ENCODE assay signal across 8 mouse cellular contexts in the genomic region with DNA sequence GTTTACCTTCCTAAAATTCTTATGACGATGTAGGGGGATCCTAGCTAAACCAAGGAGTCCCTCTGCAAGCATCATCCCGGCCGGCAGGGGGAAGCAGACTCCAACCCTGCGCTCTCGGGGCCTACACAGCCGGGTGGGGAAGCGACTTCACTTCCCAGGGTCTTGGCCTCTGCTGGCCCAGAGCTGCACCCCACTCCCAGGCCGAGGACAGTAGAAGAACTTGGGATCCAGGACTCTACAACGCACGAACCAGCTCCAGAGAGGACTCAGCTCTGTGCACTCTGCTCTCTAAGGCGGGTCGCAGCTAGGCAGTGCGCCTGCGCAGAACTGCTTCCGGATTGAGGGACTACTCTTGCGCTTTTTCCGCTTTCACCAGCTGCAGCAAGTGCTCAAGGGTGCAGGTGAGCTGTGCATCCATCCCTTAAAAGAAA. TPM values are rescaled to one million over a fixed set of nuclear protein-coding genes. Genes with fewer than 3 reads are reported as not detected.
DNase-seq lines count a peak whose midpoint lies in the region; ATAC-seq and TF ChIP-seq lines count a peak whose summit lies in the region.

A gene (plus strand): TSS at position 87 of the 431 bp plus-strand sequence.

- no peaks in the 10 kb centered on the region for H3K36me3 ChIP-seq in forebrain, embryonic 10.5 days (replicated peaks)
- H3K36me3 ChIP-seq in heart, embryonic 15.5 days, result no peaks in the 10 kb centered on the region
- H3K36me3 ChIP-seq in liver, embryonic 14.5 days (replicated peaks; ENCODE audit: control insufficient read depth, insufficient read depth, low read depth), result no peaks in the 10 kb centered on the region
- no peaks in the 10 kb centered on the region for H3K36me3 ChIP-seq in neural tube, embryonic 11.5 days (ENCODE audit: control insufficient read depth, insufficient read depth, low read length)
- no peaks in the 10 kb centered on the region for H3K36me3 ChIP-seq in stomach, postnatal 0 days (ENCODE audit: control insufficient read depth, insufficient read depth, low read length)

- TF ChIP-seq EP300 in liver, embryonic 14.5 days (IDR thresholded peaks at IDR 0.05; ENCODE audit: low read depth), result no peak
- no peak for TF ChIP-seq EP300 in stomach, postnatal 0 days (optimal IDR thresholded peaks at IDR 0.05)

- WGBS in forebrain, embryonic 10.5 days, result under 1% methylated on average over 17 of the region's 17 CpGs
- under 1% methylated on average over 17 of the region's 17 CpGs for WGBS in heart, embryonic 15.5 days
- under 1% methylated on average over 17 of the region's 17 CpGs for WGBS in liver, embryonic 14.5 days (ENCODE audit: insufficient replicate concordance)
- 0% methylated on average over 17 of the region's 17 CpGs for WGBS in neural tube, embryonic 11.5 days
- WGBS in stomach, postnatal 0 days, result 0% methylated on average over 17 of the region's 17 CpGs

- peak; percentile 95 for TF ChIP-seq CTCF in liver, embryonic 14.5 days (IDR thresholded peaks at IDR 0.05; ENCODE audit: low read depth)
- peak; percentile 97 for TF ChIP-seq CTCF in stomach, postnatal 0 days (IDR thresholded peaks at IDR 0.05; ENCODE audit: low read depth)

- peak within 1 kb of the TSS; percentile 66 for H3K9ac ChIP-seq in heart, embryonic 15.5 days
- peak within 1 kb of the TSS; percentile 77 for H3K9ac ChIP-seq in liver, embryonic 14.5 days (replicated peaks)
- H3K9ac ChIP-seq in neural tube, embryonic 11.5 days (ENCODE audit: low read length), result peak within 1 kb of the TSS; percentile 67
- H3K9ac ChIP-seq in stomach, postnatal 0 days (ENCODE audit: low read length), result peak within 1 kb of the TSS; percentile 77

- peak within 1 kb of the TSS; percentile 93 for H3K27ac ChIP-seq in forebrain, embryonic 10.5 days
- H3K27ac ChIP-seq in heart, embryonic 15.5 days, result peak within 1 kb of the TSS; percentile 60
- H3K27ac ChIP-seq in liver, embryonic 14.5 days, result no peak within 1 kb of the TSS
- no peak within 1 kb of the TSS for H3K27ac ChIP-seq in neural tube, embryonic 11.5 days (ENCODE audit: low read depth, low read length)
- peak within 1 kb of the TSS; percentile 85 for H3K27ac ChIP-seq in stomach, postnatal 0 days (replicated peaks)

- no peaks in the 10 kb centered on the region for H3K9me3 ChIP-seq in forebrain, embryonic 10.5 days
- H3K9me3 ChIP-seq in heart, embryonic 15.5 days (replicated peaks), result no peaks in the 10 kb centered on the region
- no peaks in the 10 kb centered on the region for H3K9me3 ChIP-seq in liver, embryonic 14.5 days (ENCODE audit: control insufficient read depth, low read length)
- H3K9me3 ChIP-seq in neural tube, embryonic 11.5 days (ENCODE audit: control insufficient read depth, low read length), result no peaks in the 10 kb centered on the region
- H3K9me3 ChIP-seq in stomach, postnatal 0 days (ENCODE audit: control insufficient read depth, low read length), result no peaks in the 10 kb centered on the region

- peaks cover 8% of the 10 kb centered on the region for H3K4me1 ChIP-seq in forebrain, embryonic 10.5 days
- H3K4me1 ChIP-seq in heart, embryonic 15.5 days (replicated peaks), result peaks cover 5% of the 10 kb centered on the region
- H3K4me1 ChIP-seq in liver, embryonic 14.5 days (replicated peaks; ENCODE audit: control insufficient read depth in 2 of 2, insufficient read depth in 2 of 2, low read length in 1 of 2), result peaks cover 0 to 5% of the 10 kb centered on the region in 2 experiments; a peak in 1 of 4 replicates
- H3K4me1 ChIP-seq in neural tube, embryonic 11.5 days (ENCODE audit: control insufficient read depth, insufficient read depth, low read length), result no peaks in the 10 kb centered on the region
- no peaks in the 10 kb centered on the region for H3K4me1 ChIP-seq in stomach, postnatal 0 days (replicated peaks; ENCODE audit: control insufficient read depth, insufficient read depth)

- peak within 1 kb of the TSS; percentile 69 for H3K4me2 ChIP-seq in heart, embryonic 15.5 days
- peak within 1 kb of the TSS; percentile 74 for H3K4me2 ChIP-seq in liver, embryonic 14.5 days (ENCODE audit: low read depth)
- peak within 1 kb of the TSS; percentile 53 for H3K4me2 ChIP-seq in neural tube, embryonic 11.5 days (ENCODE audit: low read depth)
- peak within 1 kb of the TSS; percentile 86 for H3K4me2 ChIP-seq in stomach, postnatal 0 days (replicated peaks; ENCODE audit: low read depth)

- peak; percentile 31 for DNase-seq in c-Kit-negative CD71-positive TER-119-positive erythroid progenitor cells, embryonic 14.5 days (ENCODE audit: low read depth, low spot score)
- DNase-seq in forebrain, embryonic 10.5 days (ENCODE audit: extremely low spot score, low spot score), result peak; percentile 85
- peak; percentile 91 to 94 for DNase-seq in kidney, postnatal 25 days
- peak; percentile 55 to 66 (median 58) for DNase-seq in liver, embryonic 14.5 days (ENCODE audit: low read depth in 3 of 3, low spot score in 3 of 3)
- peak; percentile 89 for DNase-seq in neural tube, embryonic 11.5 days (ENCODE audit: low spot score)
- DNase-seq in stomach, postnatal 0 days (ENCODE audit: low spot score), result peak; percentile 91

- peak; percentile 90 for ATAC-seq in CD4-positive, CD25-positive, alpha-beta regulatory T cell, adult 4 months
- peak; percentile 83 for ATAC-seq in heart, embryonic 15.5 days (replicated peaks; ENCODE audit: insufficient number of reproducible peaks, insufficient read depth, low FRiP score, low read depth)
- peak; percentile 85 for ATAC-seq in liver, embryonic 14.5 days (ENCODE audit: insufficient read depth)
- ATAC-seq in neural tube, embryonic 11.5 days (ENCODE audit: insufficient read depth, low FRiP score, low TSS enrichment), result peak; percentile 90
- peak; percentile 90 for ATAC-seq in stomach, postnatal 0 days (ENCODE audit: low FRiP score, low TSS enrichment)

- peak within 1 kb of the TSS; percentile 70 for H3K4me3 ChIP-seq in forebrain, embryonic 10.5 days
- H3K4me3 ChIP-seq in heart, embryonic 15.5 days, result peak within 1 kb of the TSS; percentile 62
- H3K4me3 ChIP-seq in liver, embryonic 14.5 days (ENCODE audit: insufficient read depth in 1 of 2, low read depth in 2 of 2, low read length in 2 of 2), result peak within 1 kb of the TSS; percentile 68 to 89
- peak within 1 kb of the TSS; percentile 46 for H3K4me3 ChIP-seq in neural tube, embryonic 11.5 days (ENCODE audit: low read depth, low read length)
- peak within 1 kb of the TSS; percentile 61 for H3K4me3 ChIP-seq in stomach, postnatal 0 days (ENCODE audit: low read depth, low read length)

- no peaks in the 10 kb centered on the region for H3K27me3 ChIP-seq in forebrain, embryonic 10.5 days (ENCODE audit: poor library complexity, severe bottlenecking)
- no peaks in the 10 kb centered on the region for H3K27me3 ChIP-seq in heart, embryonic 15.5 days
- no peaks in the 10 kb centered on the region for H3K27me3 ChIP-seq in liver, embryonic 14.5 days (ENCODE audit: control insufficient read depth, insufficient read depth, low read length)
- H3K27me3 ChIP-seq in neural tube, embryonic 11.5 days (ENCODE audit: control insufficient read depth, insufficient read depth, low read length), result no peaks in the 10 kb centered on the region
- no peaks in the 10 kb centered on the region for H3K27me3 ChIP-seq in stomach, postnatal 0 days (ENCODE audit: control insufficient read depth, insufficient read depth, low read length)

RNA-seq across cellular contexts. Expression of the gene that starts here (rescaled TPM):
- polyA plus RNA-seq in CD4-positive, CD25-positive, alpha-beta regulatory T cell, adult 4 months (2017; shearing (Covaris generic)), result 1 to 10 TPM; 3.9 to 5.4 TPM
- polyA plus RNA-seq in forebrain, embryonic 10.5 days (2016; fragmentation: Nextera tagmentation; extraction: Ambion mirVana), result 9.2 and 9.7 TPM in 2 replicates
- 9.0 and 9.6 TPM in 2 replicates for polyA plus RNA-seq in heart, embryonic 15.5 days (2015; fragmentation: Nextera tagmentation; extraction: Ambion mirVana)
- 2.4 and 2.7 TPM in 2 replicates for polyA plus RNA-seq in liver, embryonic 14.5 days (2012; rRNA removed)
- polyA plus RNA-seq in liver, embryonic 14.5 days (2014; fragmentation: Nextera tagmentation; extraction: Ambion mirVana), result 2.9 and 4.0 TPM in 2 replicates
- 11.3 and 11.9 TPM in 2 replicates for polyA plus RNA-seq in neural tube, embryonic 11.5 days (2014; fragmentation: Nextera tagmentation; extraction: Ambion mirVana)
- polyA plus RNA-seq in stomach, postnatal 0 days (2015; fragmentation: Nextera tagmentation; extraction: Ambion mirVana), result 9.9 and 10.9 TPM in 2 replicates

Comparison
In these comparisons a context has a peak if more than half of its experiments do, and no peak if none do; other contexts are left out.
1. DNase-seq: peak in every context shown above with its lines; median percentile 92 in kidney, postnatal 25 days; 91 in stomach, postnatal 0 days; 89 in neural tube, embryonic 11.5 days; 85 in forebrain, embryonic 10.5 days; 58 in liver, embryonic 14.5 days; 31 in c-Kit-negative CD71-positive TER-119-positive erythroid progenitor cells, embryonic 14.5 days.
2. H3K27ac ChIP-seq: peak in forebrain, embryonic 10.5 days (single experiment), heart, embryonic 15.5 days (single experiment) and stomach, postnatal 0 days (single experiment); none in liver, embryonic 14.5 days (single experiment) and neural tube, embryonic 11.5 days (single experiment).
3. Peak in every context shown above with its lines, with median percentiles within 50 percentile points of each other: ATAC-seq, H3K4me3 ChIP-seq, H3K4me2 ChIP-seq and H3K9ac ChIP-seq.